In the genomic region with DNA sequence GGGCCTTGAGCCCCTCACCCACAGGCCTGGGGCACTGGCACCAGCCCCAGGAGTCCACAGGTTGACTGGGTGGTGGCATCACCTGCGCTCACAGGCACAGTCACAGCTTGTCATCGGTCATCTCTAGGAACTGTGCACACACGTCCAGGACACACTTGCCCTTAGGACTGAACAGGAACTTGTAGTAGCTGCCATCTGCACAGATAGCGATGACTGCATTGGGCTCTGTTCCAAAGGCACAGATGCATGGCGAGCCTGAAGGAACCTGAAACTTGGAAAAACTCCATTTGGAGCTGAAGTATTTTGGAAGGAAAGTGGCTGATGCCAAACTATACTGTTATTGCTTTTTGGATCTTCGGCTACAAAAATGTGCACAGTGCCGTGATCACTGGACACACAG, we compare ENCODE assay signal across 16 mouse cellular contexts. TPM values are rescaled to one million over a fixed set of nuclear protein-coding genes. Genes with fewer than 3 reads are reported as not detected.
DNase-seq lines count a peak whose midpoint lies in the region; ATAC-seq lines count a peak whose summit lies in the region.
"Had no signal": no experiment of that assay in that cellular context is flagged by ENCODE, and none has a peak within 500 bp of the region (broad histone marks: within the 10 kb centered on the region; RNA-seq: fewer than 3 reads in every experiment).

No protein-coding gene starts in this region.

- ATAC-seq in hindbrain, embryonic 16.5 days: 0 out of 2 replicates have a peak, but pooled peaks have one; percentile 45
- ATAC-seq in hindbrain, embryonic 14.5 days (ENCODE audit: low FRiP score): no peak
- no peak for ATAC-seq in erythroblast, adult 5-6 weeks (replicated peaks; ENCODE audit: low FRiP score, poor library complexity, severe bottlenecking)
- ATAC-seq: activated CD4-positive, CD25-positive, alpha-beta regulatory T cell, adult 4 months; forebrain, postnatal 0 days; midbrain, embryonic 13.5 days had no signal

- no peaks in the 10 kb centered on the region for H3K27me3 ChIP-seq in hindbrain, embryonic 16.5 days (replicated peaks; ENCODE audit: control insufficient read depth, insufficient read depth, low read length)
- H3K27me3 ChIP-seq in hindbrain, embryonic 14.5 days (ENCODE audit: control insufficient read depth, insufficient read depth, low read length): no peaks in the 10 kb centered on the region
- H3K27me3 ChIP-seq: limb, embryonic 12.5 days; midbrain, embryonic 13.5 days; neural tube, embryonic 12.5 days had no signal

- H3K27ac ChIP-seq in hindbrain, embryonic 16.5 days (ENCODE audit: low read depth, low read length): no peak overlapping the region
- no peak overlapping the region for H3K27ac ChIP-seq in hindbrain, embryonic 14.5 days
- H3K27ac ChIP-seq: layer of hippocampus, adult 2 months; limb, embryonic 12.5 days; midbrain, embryonic 13.5 days; neural tube, embryonic 12.5 days had no signal

- H3K4me2 ChIP-seq in hindbrain, embryonic 16.5 days (ENCODE audit: low read length): no peak overlapping the region
- H3K4me2 ChIP-seq in hindbrain, embryonic 14.5 days (replicated peaks): no peak overlapping the region
- H3K4me2 ChIP-seq: limb, embryonic 12.5 days; midbrain, embryonic 13.5 days; neural tube, embryonic 12.5 days had no signal

- H3K4me3 ChIP-seq in hindbrain, embryonic 16.5 days (ENCODE audit: low read length): no peak overlapping the region
- H3K4me3 ChIP-seq in hindbrain, embryonic 14.5 days (replicated peaks; ENCODE audit: low read length): no peak overlapping the region
- H3K4me3 ChIP-seq: layer of hippocampus, adult 2 months; limb, embryonic 12.5 days; midbrain, embryonic 13.5 days; neural tube, embryonic 12.5 days had no signal

- DNase-seq in hindbrain, embryonic 14.5 days (ENCODE audit: low spot score): no peak
- DNase-seq in MN1 (ENCODE audit: low spot score): peak; percentile 15
- DNase-seq in cerebellum, adult 11 months: peak; percentile 40
- DNase-seq in cerebellum, postnatal 36 days: peak; percentile 57 to 58
- no peak for DNase-seq in retina, postnatal 1 day
- DNase-seq in retina, embryonic 14.5 days (ENCODE audit: low spot score): no peak
- DNase-seq: forebrain, postnatal 0 days; heart, adult 11 months; lung, postnatal 4 days had no signal

- no peak overlapping the region for H3K9ac ChIP-seq in hindbrain, embryonic 16.5 days (ENCODE audit: low read depth, low read length)
- no peak overlapping the region for H3K9ac ChIP-seq in hindbrain, embryonic 14.5 days
- H3K9ac ChIP-seq: forebrain, postnatal 0 days; limb, embryonic 12.5 days; midbrain, embryonic 13.5 days; neural tube, embryonic 12.5 days had no signal

- H3K36me3 ChIP-seq in hindbrain, embryonic 16.5 days (ENCODE audit: control insufficient read depth, insufficient read depth, low read length): peaks cover 23% of the 10 kb centered on the region
- H3K36me3 ChIP-seq in hindbrain, embryonic 14.5 days (replicated peaks; ENCODE audit: control insufficient read depth, insufficient read depth): peaks cover 40% of the 10 kb centered on the region

- no peaks in the 10 kb centered on the region for H3K4me1 ChIP-seq in hindbrain, embryonic 16.5 days (ENCODE audit: control insufficient read depth, insufficient read depth, low read depth, low read length)
- no peaks in the 10 kb centered on the region for H3K4me1 ChIP-seq in hindbrain, embryonic 14.5 days (replicated peaks; ENCODE audit: control insufficient read depth, insufficient read depth, low read length)
- H3K4me1 ChIP-seq: limb, embryonic 12.5 days; midbrain, embryonic 13.5 days; neural tube, embryonic 12.5 days had no signal

- WGBS in hindbrain, embryonic 16.5 days: 77% methylated on average over 7 of the region's 7 CpGs
- WGBS in hindbrain, embryonic 14.5 days: 90% methylated on average over 7 of the region's 7 CpGs

- H3K9me3 ChIP-seq in hindbrain, embryonic 16.5 days (ENCODE audit: control insufficient read depth, low read length): no peaks in the 10 kb centered on the region
- no peaks in the 10 kb centered on the region for H3K9me3 ChIP-seq in hindbrain, embryonic 14.5 days (ENCODE audit: control insufficient read depth, low read length)
- H3K9me3 ChIP-seq: limb, embryonic 12.5 days; midbrain, embryonic 13.5 days; neural tube, embryonic 12.5 days had no signal

RNA-seq across cellular contexts. Expression of a gene that starts 13.0 kb away (rescaled TPM):
- polyA plus RNA-seq in hindbrain, embryonic 16.5 days (2015; fragmentation: Nextera tagmentation; extraction: Ambion mirVana): 117 and 124 TPM in 2 replicates
- polyA plus RNA-seq in hindbrain, embryonic 14.5 days (2014; fragmentation: Nextera tagmentation; extraction: Ambion mirVana): 138 and 140 TPM in 2 replicates
- total RNA-seq in erythroblast, adult 5-6 weeks (2015; ENCODE audit: low replicate concordance): 35.7 and 61.7 TPM in 2 replicates
- total RNA-seq in erythroblast, adult 5-6 weeks (2017; ENCODE audit: low replicate concordance): 34.6 and 41.4 TPM in 2 replicates

RNA-seq across cellular contexts. Expression of a gene that starts 14.0 kb away (rescaled TPM):
- polyA plus RNA-seq in hindbrain, embryonic 16.5 days (2015; fragmentation: Nextera tagmentation; extraction: Ambion mirVana): 67.0 and 75.8 TPM in 2 replicates
- 72.2 and 74.0 TPM in 2 replicates for polyA plus RNA-seq in hindbrain, embryonic 14.5 days (2014; fragmentation: Nextera tagmentation; extraction: Ambion mirVana)
- 53.3 and 83.4 TPM in 2 replicates for total RNA-seq in erythroblast, adult 5-6 weeks (2015; ENCODE audit: low replicate concordance)
- 57.7 and 61.0 TPM in 2 replicates for total RNA-seq in erythroblast, adult 5-6 weeks (2017; ENCODE audit: low replicate concordance)

RNA-seq across cellular contexts. Expression of a gene that starts 55.7 kb away (rescaled TPM):
- 27.4 and 28.9 TPM in 2 replicates for polyA plus RNA-seq in hindbrain, embryonic 16.5 days (2015; fragmentation: Nextera tagmentation; extraction: Ambion mirVana)
- 29.9 and 32.6 TPM in 2 replicates for polyA plus RNA-seq in hindbrain, embryonic 14.5 days (2014; fragmentation: Nextera tagmentation; extraction: Ambion mirVana)
- total RNA-seq in erythroblast, adult 5-6 weeks (2015; ENCODE audit: low replicate concordance): 7.3 and 8.8 TPM in 2 replicates
- 9.8 and 18.3 TPM in 2 replicates for total RNA-seq in erythroblast, adult 5-6 weeks (2017; ENCODE audit: low replicate concordance)

Comparison
In these comparisons a context has a peak if more than half of its experiments do, and no peak if none do; other contexts are left out.
1. DNase-seq: peak in MN1 (single experiment), cerebellum, adult 11 months (single experiment) and cerebellum, postnatal 36 days (2 of 2); none in hindbrain, embryonic 14.5 days (single experiment), retina, postnatal 1 day (single experiment) and retina, embryonic 14.5 days (single experiment).